Mouse (Mus musculus) urinary bladder, postnatal 10 days (tissue): ENCODE measurements around the gene Setd1a.

Source experiments
- DNase-seq: peaks from one replicate; pipeline ENCODE4 v3.0.0; 2022; ENCODE audit warnings: low spot score

Setd1a gene

GRCm38 (mm10) chr7:127800435-127801009 is 24.1 kb downstream of the Setd1a start, which contains the start of gene Hsd3b7:
Gene Hsd3b7 (plus strand): TSS chr7:127800604.
- peak; percentile 87 for DNase-seq

GRCm38 (mm10) chr7:127801010-127801621 is 24.6 kb downstream of the Setd1a start:
- DNase-seq, result no peak

GRCm38 (mm10) chr7:127802313-127802712 is 25.8 kb downstream of the Setd1a start:
- DNase-seq, result no peak

- no peak for DNase-seq
Measured at GRCm38 (mm10) chr7:127808821-127809220, 32.4 kb downstream of the Setd1a start.

GRCm38 (mm10) chr7:127809846-127810245 is 33.4 kb downstream of the Setd1a start:
- DNase-seq, result no peak

GRCm38 (mm10) chr7:127810650-127811049 is 34.2 kb downstream of the Setd1a start:
- DNase-seq, result no peak

GRCm38 (mm10) chr7:127811240-127811639 is 34.8 kb downstream of the Setd1a start:
- no peak for DNase-seq

- DNase-seq, result no peak
Measured at GRCm38 (mm10) chr7:127812292-127812691, 35.8 kb downstream of the Setd1a start.

GRCm38 (mm10) chr7:127813821-127814220 is 37.4 kb downstream of the Setd1a start:
- no peak for DNase-seq

GRCm38 (mm10) chr7:127814241-127814921 is 37.9 kb downstream of the Setd1a start:
- DNase-seq, result no peak

- no peak for DNase-seq
Measured at GRCm38 (mm10) chr7:127815116-127815665, 38.7 kb downstream of the Setd1a start.

- DNase-seq, result no peak
Measured at GRCm38 (mm10) chr7:127815954-127816821, 39.7 kb downstream of the Setd1a start.

GRCm38 (mm10) chr7:127817053-127817452 is 40.6 kb downstream of the Setd1a start:
- DNase-seq, result no peak

GRCm38 (mm10) chr7:127817776-127818175 is 41.3 kb downstream of the Setd1a start:
- no peak for DNase-seq

GRCm38 (mm10) chr7:127820836-127821509 is 44.5 kb downstream of the Setd1a start:
- DNase-seq, result no peak

GRCm38 (mm10) chr7:127822494-127822893 is 46.0 kb downstream of the Setd1a start:
- DNase-seq, result no peak

GRCm38 (mm10) chr7:127823236-127824171 is 47.0 kb downstream of the Setd1a start:
- no peak for DNase-seq

- no peak for DNase-seq
Measured at GRCm38 (mm10) chr7:127824176-127824871, 47.9 kb downstream of the Setd1a start, which contains the start of the genes Stx4a and Stx1b. Gene Stx4a (plus strand): TSS chr7:127824294. Gene Stx1b (minus strand): TSS chr7:127824549.

- no peak for DNase-seq
Measured at GRCm38 (mm10) chr7:127835550-127835949, 59.1 kb downstream of the Setd1a start.

- no peak for DNase-seq
Measured at GRCm38 (mm10) chr7:127837473-127837872, 61.0 kb downstream of the Setd1a start.
